Mouse (Mus musculus) left cerebral cortex, adult 2 months (tissue): ENCODE measurements around the gene Car12. TPM values are rescaled to one million over a fixed set of nuclear protein-coding genes. Genes with fewer than 3 reads are reported as not detected.

Experiments used
- DNase-seq, 2 experiments: peaks; one replicate each; pipeline ENCODE4 v3.0.0; 2021 to 2022; ENCODE audit warnings: low spot score in 2 of 2, mixed read lengths in 1 of 2; ENCODE audit errors: extremely low spot score in 1 of 2
- H3K27ac ChIP-seq: fragments of 200-600 bp; 2 replicates; pipeline ENCODE4 v1.8.1; 2022
- H3K4me3 ChIP-seq: fragments of 200-600 bp; 2 replicates; pipeline ENCODE4 v1.8.1; 2022
- CTCF ChIP-seq: fragments of 200-600 bp; IDR thresholded peaks from 2 replicates; pipeline ENCODE4 v1.8.1; 2022; ENCODE audit warnings: antibody characterized with exemption, mild to moderate bottlenecking, moderate library complexity
- intact Hi-C: fragments of 180-260 bp; cut with DNase I; formaldehyde crosslinking; loops from one replicate; pipeline ENCODE4 v1.15.1; 2025
- long read RNA-seq, 2 experiments: library from polyadenylated mRNA; stranded (forward); transcript quantifications; one replicate each; pipeline ENCODE4 v2.0.0; 2021; ENCODE audit warnings: borderline mapping rate in 2 of 2
- total RNA-seq, 2 experiments: library from RNA; stranded (reverse); gene quantifications; 2 replicates each; pipeline ENCODE4 v1.2.3; 2021

The Car12 gene
- total RNA-seq = 10 to 100 TPM; 17.4 to 19.2 TPM
- long read RNA-seq, experiment 1, transcript Car12-202 (10 exons, 3,639 nt) = major isoform, 10 of 14 reads
- long read RNA-seq, experiment 1, partial matches to known transcripts = 1 of 14 reads
- long read RNA-seq, experiment 1, other reads (novel, unspliced or antisense) = 2 of 14 reads
- long read RNA-seq, experiment 2, partial matches to known transcripts = 1 of 9 reads
- long read RNA-seq, experiment 2, other reads (novel, unspliced or antisense) = 5 of 9 reads

- TF ChIP-seq CTCF = no peak
- Histone ChIP-seq H3K4me3 (peak within 1 kb of the TSS; percentile 46), H3K27ac (no peak within 1 kb of the TSS)
- DNase-seq = peak; percentile 22 to 26
- intact Hi-C loops = no loop called here
Observed at GRCm38 (mm10) chr9:66713135-66714021, at the start of gene Car12. Gene Car12 (plus strand): TSS chr9:66713686.

GRCm38 (mm10) chr9:66663764-66664163, 49.7 kb upstream of the Car12 start:
- intact Hi-C loops = no loop called here
- no peak overlapping the region for H3K4me3 ChIP-seq
- no peak overlapping the region for H3K27ac ChIP-seq
- no peak for DNase-seq
- no peak for TF ChIP-seq CTCF

- peak; percentile 27 for TF ChIP-seq CTCF
- Histone ChIP-seq H3K4me3 (no peak overlapping the region), H3K27ac (no peak overlapping the region)
- intact Hi-C loops = no loop called here
- DNase-seq = no peak
Observed at GRCm38 (mm10) chr9:66664561-66664960, 48.9 kb upstream of the Car12 start.

- Histone ChIP-seq H3K4me3 (no peak overlapping the region), H3K27ac (no peak overlapping the region)
- TF ChIP-seq CTCF = no peak
- DNase-seq = no peak
- intact Hi-C loops = no loop called here
Observed at GRCm38 (mm10) chr9:66666153-66666552, 47.3 kb upstream of the Car12 start.

GRCm38 (mm10) chr9:66667046-66667445, 46.4 kb upstream of the Car12 start:
- DNase-seq = no peak
- intact Hi-C loops = no loop called here
- no peak for TF ChIP-seq CTCF
- Histone ChIP-seq H3K27ac (no peak overlapping the region), H3K4me3 (no peak overlapping the region)

- no peak for TF ChIP-seq CTCF
- no peak overlapping the region for H3K4me3 ChIP-seq
- H3K27ac ChIP-seq = no peak overlapping the region
- DNase-seq = no peak
- intact Hi-C loops = no loop called here
Observed at GRCm38 (mm10) chr9:66667868-66668267, 45.6 kb upstream of the Car12 start.

- intact Hi-C loops = no loop called here
- no peak overlapping the region for H3K27ac ChIP-seq
- no peak for TF ChIP-seq CTCF
Observed at GRCm38 (mm10) chr9:66669561-66670078, 43.9 kb upstream of the Car12 start.

GRCm38 (mm10) chr9:66673771-66674170, 39.7 kb upstream of the Car12 start:
- intact Hi-C loops = no loop called here
- DNase-seq = no peak
- H3K27ac ChIP-seq = no peak overlapping the region
- no peak for TF ChIP-seq CTCF
- H3K4me3 ChIP-seq = no peak overlapping the region

More at GRCm38 (mm10) chr9:66669561-66670078, 43.9 kb upstream of the Car12 start:
- no peak for DNase-seq
- no peak overlapping the region for H3K4me3 ChIP-seq

GRCm38 (mm10) chr9:66675566-66675965, 37.9 kb upstream of the Car12 start:
- intact Hi-C loops = no loop called here
- Histone ChIP-seq H3K27ac (no peak overlapping the region), H3K4me3 (no peak overlapping the region)
- no peak for TF ChIP-seq CTCF
- DNase-seq = no peak

GRCm38 (mm10) chr9:66680102-66680501, 33.4 kb upstream of the Car12 start:
- no peak overlapping the region for H3K4me3 ChIP-seq
- intact Hi-C loops = no loop called here
- TF ChIP-seq CTCF = no peak
- DNase-seq = no peak
- H3K27ac ChIP-seq = no peak overlapping the region

- H3K4me3 ChIP-seq = no peak overlapping the region
- H3K27ac ChIP-seq = no peak overlapping the region
- DNase-seq = no peak
- TF ChIP-seq CTCF = no peak
- intact Hi-C loops = no loop called here
Observed at GRCm38 (mm10) chr9:66682822-66683221, 30.7 kb upstream of the Car12 start.

- intact Hi-C loops = no loop called here
- H3K4me3 ChIP-seq = no peak overlapping the region
- H3K27ac ChIP-seq = no peak overlapping the region
- TF ChIP-seq CTCF = no peak
- DNase-seq = no peak
Observed at GRCm38 (mm10) chr9:66685730-66686129, 27.8 kb upstream of the Car12 start.
